Mouse (Mus musculus): ENCODE measurements around the gene Adm2.

DNA sequence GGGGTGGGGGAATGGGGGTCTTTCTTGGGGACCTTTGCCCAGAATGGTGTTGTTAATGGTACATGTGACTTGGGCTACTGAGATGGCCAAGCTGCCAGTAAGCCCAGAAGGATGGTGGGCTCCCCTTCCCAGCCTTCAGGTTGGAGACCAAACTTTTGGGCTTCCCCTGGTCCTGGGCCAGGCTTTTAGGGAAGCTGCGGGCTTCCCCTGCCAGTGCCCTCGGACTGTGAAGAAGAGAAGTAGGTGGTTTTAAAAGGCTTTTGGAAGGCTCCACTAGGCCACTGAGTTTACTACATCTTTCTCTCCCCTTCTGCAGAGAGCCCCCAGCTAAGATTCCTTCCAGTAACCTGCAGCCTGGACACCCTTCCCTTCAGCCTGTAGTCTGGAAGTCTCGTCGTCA lies 1.1 kb downstream of the Adm2 start:
- no peak for TF ChIP-seq GATA1 (IDR thresholded peaks at IDR 0.05; ENCODE audit: borderline replicate concordance, low read length)
- no peak for TF ChIP-seq CTCF (IDR thresholded peaks at IDR 0.05; ENCODE audit: low read depth, low read length)
- no peak for TF ChIP-seq POLR2AphosphoS5 (IDR thresholded peaks at IDR 0.05; ENCODE audit: insufficient replicate concordance, low read depth, low read length)
- no peak for TF ChIP-seq GATA2 (IDR thresholded peaks at IDR 0.05; ENCODE audit: borderline replicate concordance, low read depth, low read length)
- TF ChIP-seq TAL1 (conservative IDR thresholded peaks at IDR 0.05; ENCODE audit: low read depth, low read length): no peak
